Mouse (Mus musculus) embryonic facial prominence, embryonic 11.5 days (tissue): ENCODE data around the gene Axin2. TPM values are rescaled to one million over a fixed set of nuclear protein-coding genes. Genes with fewer than 3 reads are reported as not detected.

ENCODE experiments used
- ATAC-seq: fragments of 200-750 bp; cut with Nextera tagmentation; replicated peaks from 2 replicates; pipeline ENCODE4 v1.8.0; 2017; ENCODE audit warnings: low read depth; ENCODE audit not compliant: insufficient number of reproducible peaks, low FRiP score, low TSS enrichment
- DNase-seq: peaks from one replicate; pipeline ENCODE4 v3.0.0-alpha.2; 2015; ENCODE audit warnings: low spot score
- H3K27ac ChIP-seq: fragments of 300-500 bp; sonication (generic); replicated peaks from 2 replicates; pipeline ENCODE4 v1.5.1; 2014; ENCODE audit warnings: mild to moderate bottlenecking, low read depth, low read length, control low read depth
- H3K27me3 ChIP-seq: fragments of 300-500 bp; sonication (generic); 2 replicates; pipeline ENCODE4 v1.6.1; 2014; ENCODE audit warnings: mild to moderate bottlenecking, low read length, moderate library complexity, mixed read lengths; ENCODE audit not compliant: control insufficient read depth, insufficient read depth
- H3K36me3 ChIP-seq: fragments of 300-500 bp; sonication (generic); replicated peaks from 2 replicates; pipeline ENCODE4 v1.6.1; 2014; ENCODE audit warnings: low read depth, mild to moderate bottlenecking, low read length, moderate library complexity, mixed read lengths; ENCODE audit not compliant: control insufficient read depth, insufficient read depth
- H3K4me1 ChIP-seq: fragments of 300-500 bp; sonication (generic); 2 replicates; pipeline ENCODE4 v1.6.1; 2014; ENCODE audit warnings: low read length, mixed read lengths; ENCODE audit not compliant: control insufficient read depth, insufficient read depth
- H3K4me2 ChIP-seq: fragments of 300-500 bp; sonication (generic); 2 replicates; pipeline ENCODE4 v1.6.1; 2014; ENCODE audit warnings: low read depth, mild to moderate bottlenecking, control low read depth, low read length, moderate library complexity
- H3K4me3 ChIP-seq: fragments of 300-500 bp; sonication (generic); 2 replicates; pipeline ENCODE4 v1.5.1; 2014; ENCODE audit warnings: low read depth, low read length, control low read depth
- H3K9ac ChIP-seq: fragments of 300-500 bp; sonication (generic); replicated peaks from 2 replicates; pipeline ENCODE4 v1.6.1; 2014; ENCODE audit warnings: mild to moderate bottlenecking, control low read depth, low read length
- H3K9me3 ChIP-seq: fragments of 300-500 bp; sonication (generic); replicated peaks from 2 replicates; pipeline ENCODE4 v1.6.1; 2016; ENCODE audit warnings: mild to moderate bottlenecking, low read length, inconsistent platforms, mixed read lengths; ENCODE audit not compliant: control insufficient read depth
- WGBS: fragments of 180-500 bp; shearing (Covaris S2); extraction: QIAGEN DNeasy Blood & Tissue Kit; methylation state at CpG from one replicate; pipeline ENCODE4 v1.1.7; 2014; 5-methylcytosine and 5-hydroxymethylcytosine counted together
- polyA plus RNA-seq: library from polyadenylated mRNA; unstranded; fragments of >200 nt; fragmentation: Nextera tagmentation; extraction: Ambion mirVana; gene quantifications from 2 replicates; pipeline ENCODE4 v1.2.1, GENCODE M21; 2014

The Axin2 gene
- polyA plus RNA-seq, 1 experiment from 2014 or later, result 15.9 TPM

DNA sequence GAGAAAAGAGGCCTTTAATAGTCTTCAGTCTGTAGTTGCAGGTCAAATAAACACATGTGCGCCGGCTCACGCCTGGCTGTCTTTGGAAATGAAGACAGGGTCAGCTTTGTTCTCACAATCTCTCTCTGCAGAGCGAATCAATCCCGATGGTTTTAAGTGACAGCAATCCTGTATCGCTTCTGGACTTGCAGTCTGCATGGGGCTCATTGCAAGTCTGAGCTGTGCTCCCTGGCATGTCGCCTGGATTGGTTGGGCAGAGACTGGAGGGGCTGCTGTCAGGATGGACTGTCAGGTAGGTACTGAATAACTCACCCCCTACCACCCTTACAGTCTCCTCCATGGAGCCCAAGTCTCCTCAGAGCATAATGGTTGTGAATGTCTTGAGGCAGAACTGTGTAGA, 65.7 kb downstream of the Axin2 start:
- Histone ChIP-seq H3K4me1 (no peaks in the 10 kb centered on the region), H3K4me2 (no peak overlapping the region), H3K27me3 (no peaks in the 10 kb centered on the region), H3K36me3 (no peaks in the 10 kb centered on the region), H3K9ac (no peak overlapping the region), H3K27ac (no peak overlapping the region), H3K4me3 (no peak overlapping the region), H3K9me3 (no peaks in the 10 kb centered on the region)
- no peak for ATAC-seq
- 48% methylated on average over 7 of the region's 7 CpGs for WGBS
- no peak for DNase-seq

DNA sequence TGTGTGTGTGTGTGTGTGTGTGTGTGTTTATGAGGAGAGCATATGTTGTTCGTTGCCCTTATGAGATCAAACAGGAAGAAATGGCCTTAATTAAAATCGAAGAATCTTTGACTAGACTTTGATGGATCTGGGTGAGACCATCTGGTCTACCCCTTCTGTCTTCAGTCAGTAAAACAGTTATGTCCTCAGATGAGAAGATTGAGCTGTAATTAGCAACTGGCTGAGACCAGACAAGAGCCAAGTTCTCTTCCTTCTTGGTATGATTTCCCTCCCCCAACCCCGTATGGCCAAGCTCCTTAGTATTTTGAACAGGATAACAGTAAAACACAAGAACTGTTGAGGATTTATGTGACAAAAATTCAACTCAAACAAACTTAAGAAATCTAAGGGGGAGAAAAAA, 67.1 kb downstream of the Axin2 start:
- Histone ChIP-seq H3K9ac (no peak overlapping the region), H3K9me3 (no peaks in the 10 kb centered on the region), H3K27ac (no peak overlapping the region), H3K4me1 (no peaks in the 10 kb centered on the region), H3K36me3 (no peaks in the 10 kb centered on the region), H3K4me2 (no peak overlapping the region), H3K4me3 (no peak overlapping the region), H3K27me3 (no peaks in the 10 kb centered on the region)
- ATAC-seq (no peak), DNase-seq (no peak)
- WGBS, result 79% methylated on average over 3 of the region's 3 CpGs

DNA sequence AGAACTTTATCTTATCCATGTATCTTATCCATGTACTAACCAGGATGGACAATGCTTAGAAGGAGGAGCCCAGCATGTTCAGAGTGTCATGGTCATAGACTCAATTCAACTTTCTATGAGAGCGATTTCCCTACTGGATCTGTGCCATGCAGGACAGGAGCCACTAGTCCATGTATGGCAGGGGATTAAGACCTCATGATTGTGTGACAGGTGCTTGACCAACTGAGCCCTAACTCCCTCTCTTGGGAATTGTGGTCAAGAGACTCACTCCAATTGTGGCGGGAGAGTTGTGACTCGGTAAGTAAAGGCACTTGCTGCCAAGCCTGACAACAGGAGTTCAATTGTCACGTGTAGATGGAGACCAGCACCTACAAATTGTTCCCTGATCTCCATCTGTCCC, 67.6 kb downstream of the Axin2 start:
- H3K4me3 ChIP-seq, result no peak overlapping the region
- H3K27ac ChIP-seq, result no peak overlapping the region
- no peaks in the 10 kb centered on the region for H3K9me3 ChIP-seq
- ATAC-seq (no peak), DNase-seq (no peak)
- 87% methylated on average over 4 of the region's 4 CpGs for WGBS
- H3K9ac ChIP-seq, result no peak overlapping the region
- H3K36me3 ChIP-seq, result no peaks in the 10 kb centered on the region
- no peaks in the 10 kb centered on the region for H3K4me1 ChIP-seq
- no peaks in the 10 kb centered on the region for H3K27me3 ChIP-seq
- no peak overlapping the region for H3K4me2 ChIP-seq

DNA sequence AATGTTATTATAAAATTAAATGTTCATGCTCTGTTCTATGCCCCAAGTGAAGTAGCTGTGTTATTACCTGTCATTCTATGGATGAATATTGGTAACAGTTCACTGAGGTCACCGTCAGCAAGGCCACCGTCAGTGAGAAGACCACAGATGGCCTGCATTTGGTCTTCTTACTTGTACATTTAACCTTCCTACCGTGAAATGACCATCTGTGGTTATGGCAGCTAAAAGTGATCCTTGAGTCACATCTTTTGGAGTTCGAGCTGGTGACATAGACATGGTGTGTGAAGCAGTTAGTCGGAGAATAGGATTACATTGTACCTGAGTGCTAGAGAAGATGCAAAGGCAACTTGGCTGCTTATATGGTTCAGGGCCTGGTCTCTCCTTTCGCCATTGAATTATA, 68.1 kb downstream of the Axin2 start:
- Histone ChIP-seq H3K4me2 (no peak overlapping the region), H3K4me1 (no peaks in the 10 kb centered on the region), H3K27ac (no peak overlapping the region), H3K9me3 (no peaks in the 10 kb centered on the region), H3K36me3 (no peaks in the 10 kb centered on the region), H3K4me3 (no peak overlapping the region), H3K27me3 (no peaks in the 10 kb centered on the region), H3K9ac (no peak overlapping the region)
- DNase-seq (no peak), ATAC-seq (no peak)
- 94% methylated on average over 6 of the region's 6 CpGs for WGBS

DNA sequence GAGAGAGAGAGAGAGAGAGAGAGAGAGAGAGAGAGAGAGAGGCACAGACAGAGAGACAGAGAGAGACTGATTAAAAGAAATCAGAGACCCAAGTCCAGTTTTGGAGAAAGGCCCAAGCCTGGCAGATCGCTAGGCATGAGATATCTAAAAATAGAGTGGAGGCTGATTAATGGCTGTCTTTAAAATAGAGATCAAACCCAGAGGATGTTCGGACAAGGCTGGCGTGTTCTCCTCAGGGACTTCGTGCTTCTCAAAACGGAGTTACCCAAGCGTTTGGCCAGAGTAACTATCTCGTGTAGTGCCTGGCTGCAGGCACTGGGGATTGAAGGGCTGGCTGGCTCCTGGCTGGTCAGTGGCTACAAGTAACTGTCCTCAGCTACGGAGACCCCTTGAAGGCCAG, 69.8 kb downstream of the Axin2 start:
- ATAC-seq (no peak), DNase-seq (no peak)
- H3K36me3 ChIP-seq, result no peaks in the 10 kb centered on the region
- H3K4me2 ChIP-seq, result no peak overlapping the region
- H3K27ac ChIP-seq, result no peak overlapping the region
- H3K4me3 ChIP-seq, result no peak overlapping the region
- WGBS, result 77% methylated on average over 8 of the region's 8 CpGs
- no peaks in the 10 kb centered on the region for H3K4me1 ChIP-seq
- no peak overlapping the region for H3K9ac ChIP-seq
- H3K27me3 ChIP-seq, result no peaks in the 10 kb centered on the region
- no peaks in the 10 kb centered on the region for H3K9me3 ChIP-seq

DNA sequence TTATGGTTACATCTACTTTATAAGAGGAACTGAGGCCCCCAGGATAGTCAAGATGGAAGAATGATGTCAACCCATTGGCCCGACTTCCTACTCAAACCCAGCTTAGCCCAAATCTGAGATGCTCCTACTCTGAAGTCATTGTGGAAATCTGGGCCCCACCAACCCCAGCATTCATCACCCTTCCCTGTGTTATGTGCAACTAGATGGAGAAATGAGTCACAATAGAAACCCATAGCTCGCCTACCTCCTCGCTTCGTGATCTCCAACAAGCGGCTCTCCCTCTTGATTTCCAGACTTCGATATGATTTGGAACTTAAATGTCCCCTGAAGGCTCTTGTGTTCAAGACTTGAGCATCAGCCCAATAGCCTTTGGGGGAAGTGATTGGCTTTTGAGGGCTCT, 73.3 kb downstream of the Axin2 start:
- no peak overlapping the region for H3K4me3 ChIP-seq
- no peak for DNase-seq
- H3K9me3 ChIP-seq, result no peaks in the 10 kb centered on the region
- H3K4me1 ChIP-seq, result no peaks in the 10 kb centered on the region
- no peak overlapping the region for H3K9ac ChIP-seq
- ATAC-seq, result no peak
- no peak overlapping the region for H3K27ac ChIP-seq
- H3K36me3 ChIP-seq, result no peaks in the 10 kb centered on the region
- WGBS, result 95% methylated on average over 6 of the region's 6 CpGs
- no peaks in the 10 kb centered on the region for H3K27me3 ChIP-seq
- H3K4me2 ChIP-seq, result no peak overlapping the region

DNA sequence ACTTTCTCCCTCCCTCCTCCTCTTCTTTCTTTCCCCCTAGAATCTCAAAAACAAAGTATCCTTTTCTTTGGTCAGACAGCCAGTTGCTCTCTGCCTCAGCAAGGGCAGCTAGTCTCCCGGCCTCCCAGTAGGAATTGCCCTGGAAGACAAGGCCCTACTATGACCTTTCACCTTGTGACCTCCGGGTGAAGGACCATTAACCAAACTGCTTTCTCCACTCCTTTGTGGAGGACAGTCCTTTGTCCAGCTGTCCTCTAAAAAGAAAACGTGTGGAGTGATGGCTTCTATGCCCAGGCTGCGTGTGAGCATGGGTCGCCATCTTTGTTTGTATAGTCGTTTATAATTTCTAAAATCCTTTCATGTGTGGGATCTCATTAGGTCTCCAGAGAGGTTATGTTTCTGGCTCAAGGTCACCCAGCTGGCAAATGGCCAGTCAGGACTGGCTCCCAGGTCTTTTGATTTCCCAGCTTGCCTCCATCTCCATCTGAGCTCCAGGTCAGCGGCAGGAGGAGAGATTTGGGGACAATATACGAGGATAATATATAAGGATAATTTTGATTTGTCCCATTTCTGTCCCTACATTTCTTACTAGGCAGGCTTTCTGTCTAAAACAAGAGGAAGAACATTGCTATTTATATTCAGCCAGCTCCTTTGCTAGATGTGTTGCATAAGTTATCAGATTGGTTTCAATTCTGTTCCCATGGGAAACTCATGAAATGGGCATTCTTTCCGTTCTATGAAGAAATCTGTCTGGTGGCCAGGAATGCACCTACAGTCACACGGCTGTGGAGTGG, 75.2 kb downstream of the Axin2 start:
- 40% methylated on average over 10 of the region's 10 CpGs for WGBS
- Histone ChIP-seq H3K9me3 (0 out of 2 replicates have a peak, but pooled peaks cover 3% of the 10 kb centered on the region), H3K4me3 (no peak overlapping the region), H3K27me3 (no peaks in the 10 kb centered on the region), H3K27ac (no peak overlapping the region), H3K9ac (no peak overlapping the region), H3K4me1 (no peaks in the 10 kb centered on the region), H3K36me3 (no peaks in the 10 kb centered on the region), H3K4me2 (no peak overlapping the region)
- no peak for ATAC-seq
- DNase-seq, result no peak

DNA sequence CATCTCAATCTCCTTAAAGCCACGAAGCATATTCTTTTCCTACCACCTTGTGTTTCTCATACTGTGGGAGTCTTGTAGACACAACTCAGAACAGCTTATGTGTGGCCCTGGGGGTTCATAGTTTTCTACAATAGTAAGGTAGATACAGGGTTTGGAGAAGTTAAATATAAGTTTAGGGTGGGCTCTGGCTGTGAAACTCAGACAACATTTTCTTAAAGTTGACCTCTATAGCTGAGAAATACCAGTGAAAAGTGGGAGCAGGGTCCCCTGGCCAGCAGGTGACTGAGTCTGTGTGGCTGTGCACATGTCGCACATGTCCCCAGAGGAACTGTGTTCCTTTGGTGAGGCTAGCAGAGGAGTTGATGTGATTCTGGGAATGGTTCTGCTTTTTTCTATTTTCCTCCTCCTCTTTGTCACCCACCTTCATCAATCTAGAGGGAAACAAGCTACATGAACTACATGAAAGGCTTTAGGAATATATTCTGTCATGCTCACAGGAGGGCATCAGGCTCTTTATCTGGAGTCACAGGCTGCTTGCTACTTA, 75.9 kb downstream of the Axin2 start:
- H3K36me3 ChIP-seq, result no peaks in the 10 kb centered on the region
- H3K27ac ChIP-seq, result no peak overlapping the region
- 0 out of 2 replicates have a peak, but pooled peaks cover 4% of the 10 kb centered on the region for H3K9me3 ChIP-seq
- H3K4me1 ChIP-seq, result no peaks in the 10 kb centered on the region
- H3K9ac ChIP-seq, result no peak overlapping the region
- WGBS, result 83% methylated on average over 2 of the region's 2 CpGs
- DNase-seq (no peak), ATAC-seq (no peak)
- H3K27me3 ChIP-seq, result no peaks in the 10 kb centered on the region
- no peak overlapping the region for H3K4me2 ChIP-seq
- H3K4me3 ChIP-seq, result no peak overlapping the region
